Mouse (Mus musculus) ES-E14 (cell line): ENCODE results near the gene Cnot3.

Source experiments
- CHD2 ChIP-seq: IDR thresholded peaks from 2 replicates; pipeline ENCODE4 v1.6.1; 2014; ENCODE audit warnings: mild to moderate bottlenecking, low read depth, low read length, inconsistent platforms
- MAFK ChIP-seq: IDR thresholded peaks from 2 replicates; pipeline ENCODE4 v1.6.1; 2014; ENCODE audit warnings: mild to moderate bottlenecking, low read depth, low read length, inconsistent platforms; ENCODE audit not compliant: insufficient read depth
- ZC3H11A ChIP-seq: IDR thresholded peaks from 2 replicates; pipeline ENCODE4 v1.6.1; 2012; ENCODE audit warnings: low read depth, mild to moderate bottlenecking, inconsistent platforms, low read length, borderline replicate concordance
- ZNF384 ChIP-seq: IDR thresholded peaks from 2 replicates; pipeline ENCODE4 v1.6.1; 2012; ENCODE audit warnings: low read depth, low read length, inconsistent platforms

DNA sequence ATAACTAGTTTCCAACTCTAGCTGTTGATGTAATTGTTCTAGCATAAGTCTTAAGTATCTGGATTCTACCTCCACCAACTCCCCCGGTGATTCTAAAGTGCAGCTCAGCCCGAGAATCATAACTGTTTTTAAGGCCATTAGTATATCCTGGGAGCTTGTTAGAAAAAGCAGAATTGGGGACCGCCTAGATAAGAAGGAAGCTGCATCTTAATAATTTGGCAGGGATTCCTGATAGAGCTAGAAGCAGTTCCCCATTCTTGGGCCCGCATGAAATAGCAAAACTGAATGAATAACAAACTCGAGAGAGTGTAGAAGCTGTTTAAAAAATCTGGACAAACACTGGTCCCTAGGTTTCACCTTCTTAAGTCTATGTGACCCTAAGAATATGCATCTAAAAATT is 1.7 kb upstream of the Cnot3 start:
- TF ChIP-seq CHD2 (no peak), ZNF384 (no peak), MAFK (no peak), ZC3H11A (no peak)
